Mouse (Mus musculus) intestine, embryonic 14.5 days (tissue): ENCODE data around the gene Btg1. TPM values are rescaled to one million over a fixed set of nuclear protein-coding genes. Genes with fewer than 3 reads are reported as not detected.

Experiments
- ATAC-seq: fragments of 200-750 bp; cut with Nextera tagmentation; replicated peaks from 2 replicates; pipeline ENCODE4 v1.8.0; 2017; ENCODE audit warnings: low read depth, moderate number of reproducible peaks, moderate TSS enrichment, moderate library complexity; ENCODE audit not compliant: low FRiP score, low TSS enrichment
- DNase-seq: peaks from one replicate; pipeline ENCODE4 v3.0.0-alpha.2; 2018; ENCODE audit warnings: low spot score
- H3K27ac ChIP-seq: fragments of 300-500 bp; sonication (generic); 2 replicates; pipeline ENCODE4 v1.5.1; 2014; ENCODE audit warnings: low read depth, mild to moderate bottlenecking, control low read depth
- H3K27me3 ChIP-seq: fragments of 300-500 bp; sonication (generic); replicated peaks from 2 replicates; pipeline ENCODE4 v1.6.1; 2014; ENCODE audit warnings: low read length, control low read depth; ENCODE audit not compliant: control insufficient read depth, insufficient read depth
- H3K36me3 ChIP-seq: fragments of 300-500 bp; sonication (generic); 2 replicates; pipeline ENCODE4 v1.6.1; 2014; ENCODE audit warnings: low read length, control low read depth; ENCODE audit not compliant: control insufficient read depth, insufficient read depth
- H3K4me1 ChIP-seq: fragments of 300-500 bp; sonication (generic); replicated peaks from 2 replicates; pipeline ENCODE4 v1.6.1; 2014; ENCODE audit warnings: low read length, control low read depth, mixed read lengths; ENCODE audit not compliant: control insufficient read depth, insufficient read depth
- H3K4me2 ChIP-seq: fragments of 300-500 bp; sonication (generic); 2 replicates; pipeline ENCODE4 v1.6.1; 2014; ENCODE audit warnings: low read length
- H3K4me3 ChIP-seq: fragments of 300-500 bp; sonication (generic); 2 replicates; pipeline ENCODE4 v1.5.1; 2014; ENCODE audit warnings: low read depth, low read length, control low read depth, mixed read lengths
- H3K9ac ChIP-seq: fragments of 300-500 bp; sonication (generic); 2 replicates; pipeline ENCODE4 v1.6.1; 2014; ENCODE audit warnings: mild to moderate bottlenecking, low read length
- H3K9me3 ChIP-seq: fragments of 300-500 bp; sonication (generic); 2 replicates; pipeline ENCODE4 v1.6.1; 2016; ENCODE audit warnings: low read length, control low read depth; ENCODE audit not compliant: control insufficient read depth
- WGBS: fragments of 180-500 bp; shearing (Covaris S2); extraction: QIAGEN DNeasy Blood & Tissue Kit; methylation state at CpG from one replicate; pipeline ENCODE4 v1.1.7; 2014; 5-methylcytosine and 5-hydroxymethylcytosine counted together
- polyA plus RNA-seq: library from polyadenylated mRNA; unstranded; fragments of >200 nt; fragmentation: Nextera tagmentation; extraction: Ambion mirVana; gene quantifications from 2 replicates; pipeline ENCODE4 v1.2.1, GENCODE M21; 2014

Btg1 gene
- polyA plus RNA-seq, 1 experiment from 2014 or later: 82.6 TPM

DNA sequence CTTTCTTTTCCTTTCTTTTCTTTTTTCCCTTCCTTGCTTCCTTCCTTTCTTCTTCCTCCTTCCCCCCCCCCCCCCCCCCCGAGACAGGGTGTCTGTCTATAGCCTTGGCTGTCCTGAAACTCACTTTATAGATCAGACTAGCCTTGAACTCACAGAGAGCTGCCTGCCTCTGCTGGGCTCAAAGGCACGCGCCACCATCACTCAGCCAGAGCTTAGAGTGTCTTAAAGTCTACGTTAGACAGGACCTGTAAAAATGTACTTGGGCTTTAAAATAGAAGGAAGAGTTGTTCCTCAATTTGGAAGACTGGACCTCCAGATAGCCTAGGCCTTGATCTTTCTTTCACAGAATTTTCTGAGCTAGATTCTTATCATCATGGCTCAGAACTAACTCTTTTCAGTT, 8.3 kb downstream of the Btg1 start:
- ATAC-seq: no peak
- peaks cover 27% of the 10 kb centered on the region for H3K4me1 ChIP-seq
- H3K27ac ChIP-seq: no peak overlapping the region
- peaks cover 55% of the 10 kb centered on the region for H3K36me3 ChIP-seq
- H3K9ac ChIP-seq: no peak overlapping the region
- 89% methylated on average over 3 of the region's 4 CpGs for WGBS
- H3K27me3 ChIP-seq: no peaks in the 10 kb centered on the region
- H3K9me3 ChIP-seq: no peaks in the 10 kb centered on the region
- H3K4me3 ChIP-seq: no peak overlapping the region
- H3K4me2 ChIP-seq: no peak overlapping the region
- no peak for DNase-seq

DNA sequence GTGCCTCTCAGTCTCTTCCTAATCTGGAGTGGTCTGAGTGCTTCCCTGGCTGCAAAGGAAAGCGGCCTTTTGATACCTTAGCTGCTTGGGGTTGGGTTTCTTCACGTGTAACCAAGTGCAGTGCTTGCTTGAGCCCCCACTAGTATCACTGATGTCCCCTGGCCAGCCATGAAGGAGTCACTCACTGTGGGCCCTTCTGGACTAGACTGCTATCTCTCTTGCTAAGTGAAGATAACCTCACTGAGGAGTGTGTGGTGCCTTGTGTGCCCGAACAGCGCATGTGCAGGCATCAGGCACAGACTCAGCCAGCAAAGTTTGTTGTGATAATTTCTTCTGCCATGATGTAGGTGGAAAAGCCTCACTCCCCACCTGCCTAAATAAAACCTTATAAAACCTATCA, 8.9 kb downstream of the Btg1 start:
- Histone ChIP-seq H3K36me3 (peaks cover 50% of the 10 kb centered on the region), H3K4me3 (no peak overlapping the region), H3K27me3 (no peaks in the 10 kb centered on the region), H3K4me2 (no peak overlapping the region), H3K9ac (no peak overlapping the region), H3K9me3 (no peaks in the 10 kb centered on the region), H3K27ac (no peak overlapping the region), H3K4me1 (peaks cover 24% of the 10 kb centered on the region)
- ATAC-seq (no peak), DNase-seq (no peak)
- WGBS: 79% methylated on average over 4 of the region's 4 CpGs

DNA sequence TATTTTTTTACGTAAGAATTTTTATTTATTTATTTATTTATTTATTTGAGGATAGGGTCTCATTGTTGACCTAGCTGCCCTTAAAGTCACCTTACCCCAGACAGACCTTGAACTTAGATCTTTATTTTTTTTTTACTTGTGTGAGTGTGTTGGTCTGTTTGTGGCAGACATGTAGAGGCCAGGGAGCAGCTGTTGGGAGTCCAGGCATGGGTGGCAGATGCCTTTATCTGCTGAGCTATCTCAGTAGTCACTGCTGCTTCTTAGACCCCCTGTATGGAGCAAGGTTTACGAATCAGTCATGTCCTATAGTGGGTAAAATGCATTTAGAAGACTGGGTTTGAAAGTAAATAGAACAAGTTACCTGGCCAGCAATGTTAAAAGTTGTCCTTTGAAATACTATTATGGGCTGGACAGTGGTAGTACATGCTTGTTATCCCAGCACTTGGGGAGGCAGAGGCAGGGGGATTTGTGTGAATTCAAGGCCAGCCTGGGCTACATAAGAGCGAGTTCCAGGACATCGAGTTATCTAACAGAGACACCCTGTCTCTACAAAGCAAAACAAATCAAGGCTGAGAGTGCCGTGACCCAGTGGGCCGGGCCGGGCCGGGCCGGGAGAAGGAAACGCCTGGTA, 9.4 kb downstream of the Btg1 start:
- 88% methylated on average over 10 of the region's 10 CpGs for WGBS
- Histone ChIP-seq H3K4me2 (no peak overlapping the region), H3K27ac (no peak overlapping the region), H3K9me3 (no peaks in the 10 kb centered on the region), H3K4me1 (peaks cover 20% of the 10 kb centered on the region), H3K4me3 (no peak overlapping the region), H3K9ac (no peak overlapping the region), H3K36me3 (peaks cover 45% of the 10 kb centered on the region), H3K27me3 (no peaks in the 10 kb centered on the region)
- DNase-seq: no peak
- no peak for ATAC-seq

DNA sequence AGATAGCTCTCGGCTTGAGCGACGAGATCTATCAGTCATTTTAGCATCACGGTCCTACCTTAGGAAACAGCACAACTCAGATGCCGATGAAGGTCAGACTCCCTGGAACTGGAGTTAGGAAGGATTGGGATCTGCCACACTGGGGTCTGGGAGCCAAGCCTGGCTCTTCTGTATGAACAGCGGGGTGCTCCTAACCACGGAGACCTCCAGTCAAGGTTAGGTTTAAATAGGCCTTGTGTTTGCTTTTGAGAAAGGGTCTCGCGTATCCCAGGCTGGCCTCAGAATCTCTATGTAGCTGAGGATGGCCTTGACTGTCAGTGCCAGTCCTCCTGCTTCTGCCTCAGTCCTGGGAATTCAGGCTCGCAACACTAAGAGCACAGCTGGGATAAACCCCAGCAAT, 10.5 kb downstream of the Btg1 start:
- H3K9me3 ChIP-seq: no peaks in the 10 kb centered on the region
- 93% methylated on average over 10 of the region's 10 CpGs for WGBS
- H3K9ac ChIP-seq: no peak overlapping the region
- H3K36me3 ChIP-seq: peaks cover 36% of the 10 kb centered on the region
- no peak for ATAC-seq
- H3K4me3 ChIP-seq: no peak overlapping the region
- H3K4me2 ChIP-seq: no peak overlapping the region
- H3K27ac ChIP-seq: no peak overlapping the region
- DNase-seq: no peak
- peaks cover 10% of the 10 kb centered on the region for H3K4me1 ChIP-seq
- no peaks in the 10 kb centered on the region for H3K27me3 ChIP-seq

DNA sequence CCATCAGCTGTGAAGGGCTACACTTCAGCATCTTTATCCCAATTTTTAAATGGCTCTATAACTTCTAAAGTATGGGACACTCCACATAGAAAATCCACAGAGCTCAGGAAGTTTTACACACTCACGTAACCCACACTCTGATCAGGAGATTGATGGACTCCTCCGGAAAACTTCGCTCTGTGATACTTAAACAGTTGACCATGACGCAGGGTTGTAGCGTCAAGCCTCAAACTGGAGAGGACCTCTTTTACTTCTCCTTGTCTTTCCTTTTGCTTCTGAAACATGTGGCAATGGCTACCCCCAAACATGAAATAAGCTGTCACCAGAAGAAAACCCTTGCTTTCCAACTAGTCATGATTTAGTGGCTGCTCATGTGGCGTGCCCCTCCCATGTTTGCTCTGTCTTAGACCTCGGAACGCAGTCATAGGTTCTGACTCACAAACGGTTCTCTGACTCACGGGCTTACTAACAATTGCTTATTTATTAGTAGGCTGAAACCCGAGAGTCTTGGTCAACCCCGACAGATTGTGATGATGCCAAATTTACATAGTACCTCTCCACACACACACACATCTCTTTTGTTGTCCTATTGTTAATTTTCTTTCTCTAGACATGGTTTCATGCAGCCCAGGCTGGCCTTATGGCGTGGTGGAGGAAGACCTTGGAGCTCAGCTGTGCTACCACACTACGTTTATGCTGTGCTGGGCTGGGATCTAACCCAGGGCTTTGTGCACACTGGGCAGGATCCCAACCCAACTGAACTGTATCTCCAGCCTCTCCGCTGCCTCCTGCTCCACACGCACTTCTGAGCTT, 11.5 kb downstream of the Btg1 start:
- Histone ChIP-seq H3K4me1 (0 out of 2 replicates have a peak, but pooled peaks cover 9% of the 10 kb centered on the region), H3K9me3 (no peaks in the 10 kb centered on the region), H3K9ac (no peak overlapping the region), H3K4me3 (no peak overlapping the region), H3K27ac (no peak overlapping the region), H3K4me2 (no peak overlapping the region), H3K27me3 (no peaks in the 10 kb centered on the region), H3K36me3 (peaks cover 26% of the 10 kb centered on the region; the same call in 1 of the 2 replicates)
- ATAC-seq (no peak), DNase-seq (no peak)
- 82% methylated on average over 16 of the region's 16 CpGs for WGBS

DNA sequence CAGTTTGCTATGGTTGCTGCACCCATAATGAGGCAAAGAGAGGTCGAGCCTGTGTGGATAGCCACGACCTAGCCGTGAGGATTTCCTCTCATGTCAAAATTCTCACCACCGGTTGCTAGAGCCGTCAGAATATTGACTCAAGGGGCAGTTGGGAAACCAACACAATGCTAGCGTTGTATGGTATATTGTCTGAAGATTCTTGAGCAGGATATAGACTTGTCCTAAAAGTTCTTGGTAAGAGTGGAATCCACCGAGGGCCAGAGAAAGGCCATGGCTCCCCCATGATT, 12.1 kb downstream of the Btg1 start:
- no peak overlapping the region for H3K9ac ChIP-seq

DNA sequence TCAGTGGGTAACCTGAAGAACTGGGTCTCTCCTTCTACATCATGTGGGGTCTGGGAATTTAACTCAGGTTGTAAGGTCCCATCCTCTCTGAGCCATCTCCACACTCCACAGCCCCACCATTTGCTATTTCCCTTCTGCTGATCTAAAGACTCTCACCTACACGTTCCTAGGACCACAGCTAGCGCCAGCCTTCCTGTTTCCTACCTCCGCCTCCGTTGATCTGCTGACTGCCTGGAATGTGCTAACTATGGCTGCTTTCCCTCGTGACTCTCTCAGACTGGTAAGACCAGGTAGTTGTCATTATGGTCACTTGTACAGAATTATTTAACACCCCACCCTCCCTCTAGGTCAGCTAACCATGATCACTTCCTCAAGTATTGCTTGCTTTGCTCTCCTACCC, 13.3 kb downstream of the Btg1 start:
- H3K4me1 ChIP-seq: 0 out of 2 replicates have a peak, but pooled peaks cover 6% of the 10 kb centered on the region
- no peak overlapping the region for H3K9ac ChIP-seq
- H3K36me3 ChIP-seq: peaks cover 18% of the 10 kb centered on the region; the same call in 1 of the 2 replicates
- no peak overlapping the region for H3K4me3 ChIP-seq
- no peak for DNase-seq
- ATAC-seq: no peak
- H3K27me3 ChIP-seq: no peaks in the 10 kb centered on the region
- no peak overlapping the region for H3K4me2 ChIP-seq
- WGBS: 75% methylated on average over 5 of the region's 5 CpGs
- no peak overlapping the region for H3K27ac ChIP-seq
- no peaks in the 10 kb centered on the region for H3K9me3 ChIP-seq

More for the DNA sequence above, 12.1 kb downstream of the Btg1 start:
- no peak overlapping the region for H3K4me2 ChIP-seq
- 0 out of 2 replicates have a peak, but pooled peaks cover 9% of the 10 kb centered on the region for H3K4me1 ChIP-seq
- H3K4me3 ChIP-seq: no peak overlapping the region
- no peaks in the 10 kb centered on the region for H3K27me3 ChIP-seq
- ATAC-seq (no peak), DNase-seq (no peak)
- H3K9me3 ChIP-seq: no peaks in the 10 kb centered on the region
- H3K27ac ChIP-seq: no peak overlapping the region
- 87% methylated on average over 7 of the region's 7 CpGs for WGBS
- H3K36me3 ChIP-seq: peaks cover 22% of the 10 kb centered on the region; the same call in 1 of the 2 replicates

DNA sequence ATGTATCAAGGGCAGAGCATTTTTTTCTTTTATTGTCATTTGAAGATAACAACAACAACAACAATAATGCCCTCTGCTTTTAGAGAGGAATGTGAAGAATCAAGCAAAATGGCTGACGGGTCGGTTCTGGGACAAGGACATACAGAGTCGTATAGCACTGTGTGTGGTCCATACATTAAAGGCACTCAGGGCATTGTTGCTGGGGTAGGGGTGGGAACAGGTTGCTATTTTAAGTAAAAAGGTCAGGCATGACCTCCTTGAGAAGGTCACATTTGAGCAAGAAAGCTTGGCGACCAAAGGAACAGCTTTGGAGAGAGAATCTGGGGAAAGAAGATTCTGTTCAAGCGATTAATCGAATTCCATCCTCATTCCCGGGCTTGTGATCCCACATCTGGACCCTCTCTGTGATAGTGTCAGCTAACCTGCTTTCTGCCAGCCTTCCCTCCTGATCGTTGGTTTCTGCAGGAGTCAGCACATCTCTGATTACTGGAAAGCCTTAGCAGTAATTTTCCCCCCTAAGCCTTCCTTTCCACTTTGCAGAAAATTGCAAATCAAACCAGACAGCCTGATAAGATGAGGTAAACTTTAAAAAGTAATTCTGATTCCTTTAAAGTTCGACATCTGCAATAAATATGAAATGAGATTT, 14.4 kb downstream of the Btg1 start:
- DNase-seq (no peak), ATAC-seq (no peak)
- Histone ChIP-seq H3K4me3 (no peak overlapping the region), H3K9ac (no peak overlapping the region), H3K27ac (no peak overlapping the region), H3K4me2 (no peak overlapping the region), H3K9me3 (no peaks in the 10 kb centered on the region), H3K36me3 (peaks cover 18% of the 10 kb centered on the region; the same call in 1 of the 2 replicates), H3K27me3 (no peaks in the 10 kb centered on the region), H3K4me1 (peaks cover 5% of the 10 kb centered on the region; the same call in 1 of the 2 replicates)
- WGBS: 52% methylated on average over 9 of the region's 9 CpGs
